Mouse (Mus musculus) liver, embryonic 14.5 days (tissue): ENCODE results near the gene Dap. TPM values are rescaled to one million over a fixed set of nuclear protein-coding genes. Genes with fewer than 3 reads are reported as not detected.

ENCODE experiments used
- ATAC-seq: fragments of 200-750 bp; cut with Nextera tagmentation; 2 replicates; pipeline ENCODE4 v1.8.0; 2017; ENCODE audit warnings: moderate number of reproducible peaks, mild to moderate bottlenecking, moderate library complexity; ENCODE audit not compliant: insufficient read depth
- DNase-seq, 3 experiments: peaks; one replicate each; pipeline ENCODE4 v3.0.0-alpha.2; 2012 to 2013; ENCODE audit warnings: low read depth in 3 of 3, low spot score in 3 of 3
- H3K27ac ChIP-seq: fragments of 300-500 bp; sonication (generic); 2 replicates; pipeline ENCODE4 v1.5.1; 2014; ENCODE audit warnings: moderate library complexity, mild to moderate bottlenecking, control low read depth, inconsistent platforms
- H3K27me3 ChIP-seq: fragments of 300-500 bp; sonication (generic); 2 replicates; pipeline ENCODE4 v1.6.1; 2014; ENCODE audit warnings: mild to moderate bottlenecking, low read length, moderate library complexity; ENCODE audit not compliant: control insufficient read depth, insufficient read depth
- H3K36me3 ChIP-seq: fragments of 300-500 bp; sonication (generic); replicated peaks from 2 replicates; pipeline ENCODE4 v1.6.1; 2014; ENCODE audit warnings: low read depth; ENCODE audit not compliant: control insufficient read depth, insufficient read depth
- H3K4me1 ChIP-seq, 2 experiments: fragments of 200-500 bp in 1 of 2; fragments of 300-500 bp in 1 of 2; sonication (generic) in 1 of 2; replicated peaks; 2 replicates each; pipeline ENCODE4 v1.6.1; 2012 to 2014; ENCODE audit warnings: antibody characterized with exemption in 1 of 2, inconsistent platforms in 1 of 2, low read length in 1 of 2; ENCODE audit not compliant: control insufficient read depth in 2 of 2, insufficient read depth in 2 of 2
- H3K4me2 ChIP-seq: fragments of 300-500 bp; sonication (generic); 2 replicates; pipeline ENCODE4 v1.6.1; 2014; ENCODE audit warnings: low read depth, mild to moderate bottlenecking, control low read depth, moderate library complexity
- H3K4me3 ChIP-seq, 2 experiments: fragments of 200-500 bp in 1 of 2; fragments of 300-500 bp in 1 of 2; sonication (generic) in 1 of 2; 2 replicates each; pipeline ENCODE4 v1.5.1; 2012 to 2014; ENCODE audit warnings: low read depth in 2 of 2, low read length in 2 of 2, mild to moderate bottlenecking in 2 of 2, control low read depth in 1 of 2, inconsistent platforms in 1 of 2, moderate library complexity in 1 of 2; ENCODE audit not compliant: insufficient read depth in 1 of 2
- H3K9ac ChIP-seq: fragments of 300-500 bp; sonication (generic); replicated peaks from 2 replicates; pipeline ENCODE4 v1.6.1; 2014; ENCODE audit warnings: mild to moderate bottlenecking, control low read depth, moderate library complexity
- H3K9me3 ChIP-seq: fragments of 300-500 bp; sonication (generic); 2 replicates; pipeline ENCODE4 v1.6.1; 2016; ENCODE audit warnings: low read length, mixed read lengths; ENCODE audit not compliant: control insufficient read depth
- CTCF ChIP-seq: IDR thresholded peaks from 2 replicates; pipeline ENCODE4 v1.5.1; 2016; ENCODE audit warnings: antibody characterized with exemption, low read depth, control low read depth
- EP300 ChIP-seq: IDR thresholded peaks from 2 replicates; pipeline ENCODE4 v1.6.1; 2016; ENCODE audit warnings: antibody characterized with exemption, low read depth
- WGBS: fragments of 180-500 bp; shearing (Covaris S2); extraction: QIAGEN DNeasy Blood & Tissue Kit; methylation state at CpG from one replicate; pipeline ENCODE4 v1.1.7; 2014; ENCODE audit not compliant: insufficient replicate concordance; 5-methylcytosine and 5-hydroxymethylcytosine counted together
- polyA plus RNA-seq, 2 experiments: library from polyadenylated mRNA; depleted of rRNA in 1 of 2; stranded (reverse) in 1 of 2; unstranded in 1 of 2; fragments of >200 nt; fragmentation: Nextera tagmentation in 1 of 2; extraction: Ambion mirVana in 1 of 2; gene quantifications; 2 replicates each; pipeline versions ENCODE4 v1.2.1 to v1.2.3; 2012 to 2014

The Dap gene
- polyA plus RNA-seq, 2 experiments, result 22.5 to 44.4 TPM

DNA sequence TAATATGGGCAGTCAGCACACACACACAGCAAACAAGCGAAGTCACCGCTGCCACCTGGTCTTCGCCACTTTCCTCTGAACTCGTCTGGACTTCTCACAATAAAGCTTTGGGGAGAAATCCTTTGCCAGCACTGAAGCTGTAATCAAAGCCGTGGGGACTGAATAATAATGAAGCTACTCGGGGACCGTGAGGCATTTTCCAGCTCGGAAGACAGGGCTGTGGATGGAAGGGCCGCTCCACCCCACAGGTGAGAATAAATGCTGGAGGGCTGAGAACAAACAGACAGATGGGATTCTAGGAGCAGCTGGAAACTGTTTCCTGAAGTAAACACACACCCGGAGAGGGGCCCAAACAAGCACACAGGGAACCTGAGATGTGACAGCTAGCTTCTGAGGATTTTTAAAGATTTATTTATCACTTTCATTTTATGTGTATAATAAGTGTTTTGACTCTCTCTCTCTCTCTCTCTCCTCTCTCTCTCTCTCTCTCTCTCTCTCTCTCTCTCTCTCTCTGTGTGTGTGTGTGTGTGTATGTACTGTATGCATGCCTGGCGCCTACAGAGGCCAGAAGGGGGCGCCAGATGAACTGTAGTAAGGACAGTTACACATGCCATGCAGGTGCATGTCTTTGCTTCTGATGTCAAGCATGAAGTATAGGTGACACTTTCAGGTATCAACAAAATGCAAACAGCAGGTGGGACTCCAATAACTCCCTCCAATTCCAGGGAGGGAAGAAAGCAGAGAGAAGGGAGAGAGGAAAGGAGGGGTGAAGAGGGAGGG, 96.7 kb downstream of the Dap start:
- Histone ChIP-seq H3K27ac (no peak overlapping the region), H3K36me3 (no peaks in the 10 kb centered on the region), H3K27me3 (no peaks in the 10 kb centered on the region), H3K4me2 (no peak overlapping the region), H3K4me1 (no peaks in the 10 kb centered on the region), H3K4me3 (no peak overlapping the region), H3K9ac (no peak overlapping the region), H3K9me3 (no peaks in the 10 kb centered on the region)
- DNase-seq (no peak), ATAC-seq (no peak)
- 67% methylated on average over 12 of the region's 12 CpGs for WGBS
- TF ChIP-seq CTCF (peak; percentile 36), EP300 (no peak)

GRCm38 (mm10) chr15:31323684-31324083, 99.6 kb downstream of the Dap start:
- H3K4me1 ChIP-seq, result no peaks in the 10 kb centered on the region
- DNase-seq (no peak), ATAC-seq (no peak)
- no peak overlapping the region for H3K9ac ChIP-seq
- TF ChIP-seq CTCF (peak; percentile 74), EP300 (no peak)
- H3K4me2 ChIP-seq, result no peak overlapping the region
- H3K27me3 ChIP-seq, result no peaks in the 10 kb centered on the region
- no peak overlapping the region for H3K4me3 ChIP-seq
- H3K36me3 ChIP-seq, result no peaks in the 10 kb centered on the region
- no peak overlapping the region for H3K27ac ChIP-seq
- no peaks in the 10 kb centered on the region for H3K9me3 ChIP-seq
- 52% methylated on average over 4 of the region's 4 CpGs for WGBS

Other genes starting within 250 kb of the Dap start
- 0.19 and 0.24 TPM in 2 replicates for gene Ankrd33b, start 143.4 kb downstream of the Dap start, polyA plus RNA-seq (2012; rRNA removed)
- 0.27 and 0.43 TPM in 2 replicates for gene Ankrd33b, start 143.4 kb downstream of the Dap start, polyA plus RNA-seq (2014; fragmentation: Nextera tagmentation; extraction: Ambion mirVana)
- 0.86 and 1.0 TPM in 2 replicates for gene Ropn1l, start 229.4 kb downstream of the Dap start, polyA plus RNA-seq (2012; rRNA removed)
- gene Ropn1l, start 229.4 kb downstream of the Dap start, polyA plus RNA-seq (2014; fragmentation: Nextera tagmentation; extraction: Ambion mirVana), result 1.9 and 2.7 TPM in 2 replicates